Mouse (Mus musculus): ENCODE data around the gene Rybp. TPM values are rescaled to one million over a fixed set of nuclear protein-coding genes. Genes with fewer than 3 reads are reported as not detected.

The Rybp gene
- 36.6 and 37.4 TPM in 2 replicates for polyA plus RNA-seq (2012; rRNA removed)

GRCm38 (mm10) chr6:100287334-100288015, at the start of gene Rybp:
Rybp (minus strand) TSS chr6:100287485.
- TF ChIP-seq POLR2A (IDR thresholded peaks at IDR 0.05; ENCODE audit: extremely low read depth, insufficient read depth, low read length) = no peak
- no peak for TF ChIP-seq CTCF (IDR thresholded peaks at IDR 0.05; ENCODE audit: extremely low read depth, insufficient read depth, low read length)
- H3K4me3 ChIP-seq (ENCODE audit: insufficient read depth, low read length) = peak within 1 kb of the TSS; percentile 81
- peak within 1 kb of the TSS; percentile 93 for H3K27ac ChIP-seq (ENCODE audit: insufficient read depth, low read length)
- H3K4me1 ChIP-seq (ENCODE audit: control insufficient read depth, insufficient read depth, low read length) = peaks cover 3% of the 10 kb centered on the region; the same call in 1 of the 2 replicates

GRCm38 (mm10) chr6:100336591-100337148, 49.4 kb upstream of the Rybp start:
- H3K27ac ChIP-seq (ENCODE audit: insufficient read depth, low read length) = no peak overlapping the region
- no peaks in the 10 kb centered on the region for H3K4me1 ChIP-seq (ENCODE audit: control insufficient read depth, insufficient read depth, low read length)
- H3K4me3 ChIP-seq (ENCODE audit: insufficient read depth, low read length) = no peak overlapping the region
- TF ChIP-seq POLR2A (IDR thresholded peaks at IDR 0.05; ENCODE audit: extremely low read depth, insufficient read depth, low read length) (no peak), CTCF (IDR thresholded peaks at IDR 0.05; ENCODE audit: extremely low read depth, insufficient read depth, low read length) (no peak)

GRCm38 (mm10) chr6:100335506-100336144, 48.3 kb upstream of the Rybp start:
- TF ChIP-seq CTCF (IDR thresholded peaks at IDR 0.05; ENCODE audit: extremely low read depth, insufficient read depth, low read length) = no peak
- H3K4me1 ChIP-seq (ENCODE audit: control insufficient read depth, insufficient read depth, low read length) = no peaks in the 10 kb centered on the region
- H3K27ac ChIP-seq (ENCODE audit: insufficient read depth, low read length) = no peak overlapping the region
- no peak overlapping the region for H3K4me3 ChIP-seq (ENCODE audit: insufficient read depth, low read length)

GRCm38 (mm10) chr6:100333745-100334144, 46.5 kb upstream of the Rybp start:
- TF ChIP-seq POLR2A (IDR thresholded peaks at IDR 0.05; ENCODE audit: extremely low read depth, insufficient read depth, low read length) (no peak), CTCF (IDR thresholded peaks at IDR 0.05; ENCODE audit: extremely low read depth, insufficient read depth, low read length) (no peak)
- Histone ChIP-seq H3K27ac (ENCODE audit: insufficient read depth, low read length) (no peak overlapping the region), H3K4me1 (ENCODE audit: control insufficient read depth, insufficient read depth, low read length) (no peaks in the 10 kb centered on the region), H3K4me3 (ENCODE audit: insufficient read depth, low read length) (no peak overlapping the region)

- TF ChIP-seq CTCF (IDR thresholded peaks at IDR 0.05; ENCODE audit: extremely low read depth, insufficient read depth, low read length) (no peak), POLR2A (IDR thresholded peaks at IDR 0.05; ENCODE audit: extremely low read depth, insufficient read depth, low read length) (no peak)
- Histone ChIP-seq H3K4me1 (ENCODE audit: control insufficient read depth, insufficient read depth, low read length) (no peaks in the 10 kb centered on the region), H3K4me3 (ENCODE audit: insufficient read depth, low read length) (no peak overlapping the region), H3K27ac (ENCODE audit: insufficient read depth, low read length) (no peak overlapping the region)
These were observed 45.2 kb upstream of the Rybp start for GRCm38 (mm10) chr6:100332479-100332878.

- Histone ChIP-seq H3K27ac (ENCODE audit: insufficient read depth, low read length) (no peak overlapping the region), H3K4me3 (ENCODE audit: insufficient read depth, low read length) (no peak overlapping the region), H3K4me1 (ENCODE audit: control insufficient read depth, insufficient read depth, low read length) (no peaks in the 10 kb centered on the region)
- TF ChIP-seq CTCF (IDR thresholded peaks at IDR 0.05; ENCODE audit: extremely low read depth, insufficient read depth, low read length) = no peak
- no peak for TF ChIP-seq POLR2A (IDR thresholded peaks at IDR 0.05; ENCODE audit: extremely low read depth, insufficient read depth, low read length)
These were observed 44.3 kb upstream of the Rybp start for GRCm38 (mm10) chr6:100331582-100331981.

- Histone ChIP-seq H3K4me3 (ENCODE audit: insufficient read depth, low read length) (no peak overlapping the region), H3K27ac (ENCODE audit: insufficient read depth, low read length) (no peak overlapping the region), H3K4me1 (ENCODE audit: control insufficient read depth, insufficient read depth, low read length) (no peaks in the 10 kb centered on the region)
- TF ChIP-seq CTCF (IDR thresholded peaks at IDR 0.05; ENCODE audit: extremely low read depth, insufficient read depth, low read length) (no peak), POLR2A (IDR thresholded peaks at IDR 0.05; ENCODE audit: extremely low read depth, insufficient read depth, low read length) (no peak)
These were observed 43.8 kb upstream of the Rybp start for GRCm38 (mm10) chr6:100331055-100331454.

- TF ChIP-seq POLR2A (IDR thresholded peaks at IDR 0.05; ENCODE audit: extremely low read depth, insufficient read depth, low read length) = no peak
- no peak for TF ChIP-seq CTCF (IDR thresholded peaks at IDR 0.05; ENCODE audit: extremely low read depth, insufficient read depth, low read length)
- no peak overlapping the region for H3K4me3 ChIP-seq (ENCODE audit: insufficient read depth, low read length)
- no peaks in the 10 kb centered on the region for H3K4me1 ChIP-seq (ENCODE audit: control insufficient read depth, insufficient read depth, low read length)
- no peak overlapping the region for H3K27ac ChIP-seq (ENCODE audit: insufficient read depth, low read length)
These were observed 42.3 kb upstream of the Rybp start for GRCm38 (mm10) chr6:100329542-100329941.

GRCm38 (mm10) chr6:100327050-100327449, 39.8 kb upstream of the Rybp start:
- no peaks in the 10 kb centered on the region for H3K4me1 ChIP-seq (ENCODE audit: control insufficient read depth, insufficient read depth, low read length)
- no peak overlapping the region for H3K4me3 ChIP-seq (ENCODE audit: insufficient read depth, low read length)
- H3K27ac ChIP-seq (ENCODE audit: insufficient read depth, low read length) = no peak overlapping the region
- TF ChIP-seq POLR2A (IDR thresholded peaks at IDR 0.05; ENCODE audit: extremely low read depth, insufficient read depth, low read length) (no peak), CTCF (IDR thresholded peaks at IDR 0.05; ENCODE audit: extremely low read depth, insufficient read depth, low read length) (no peak)
